Mouse (Mus musculus) forebrain, embryonic 12.5 days (tissue): ENCODE data around the gene Hoxa7. TPM values are rescaled to one million over a fixed set of nuclear protein-coding genes. Genes with fewer than 3 reads are reported as not detected.

Source experiments
- ATAC-seq: fragments of 200-750 bp; cut with Nextera tagmentation; 2 replicates; pipeline ENCODE4 v1.8.0; 2017; ENCODE audit warnings: moderate TSS enrichment; ENCODE audit not compliant: low FRiP score
- H3K27ac ChIP-seq: fragments of 300-500 bp; sonication (generic); 2 replicates; pipeline ENCODE4 v1.5.1; 2016; ENCODE audit warnings: mild to moderate bottlenecking
- H3K27me3 ChIP-seq: fragments of 300-500 bp; sonication (generic); 2 replicates; pipeline ENCODE4 v1.6.1; 2016; ENCODE audit warnings: mild to moderate bottlenecking
- H3K36me3 ChIP-seq: fragments of 300-500 bp; sonication (generic); replicated peaks from 2 replicates; pipeline ENCODE4 v1.6.1; 2016; ENCODE audit warnings: mild to moderate bottlenecking
- H3K4me1 ChIP-seq: fragments of 300-500 bp; sonication (generic); 2 replicates; pipeline ENCODE4 v1.6.1; 2016
- H3K4me2 ChIP-seq: fragments of 300-500 bp; sonication (generic); 2 replicates; pipeline ENCODE4 v1.6.1; 2016; ENCODE audit warnings: mild to moderate bottlenecking, moderate library complexity
- H3K4me3 ChIP-seq: fragments of 300-500 bp; sonication (generic); replicated peaks from 2 replicates; pipeline ENCODE4 v1.5.1; 2016; ENCODE audit warnings: mild to moderate bottlenecking
- H3K9ac ChIP-seq: fragments of 300-500 bp; sonication (generic); 2 replicates; pipeline ENCODE4 v1.6.1; 2016; ENCODE audit warnings: mild to moderate bottlenecking
- H3K9me3 ChIP-seq: fragments of 300-500 bp; sonication (generic); 2 replicates; pipeline ENCODE4 v1.6.1; 2016
- WGBS: fragments of 180-500 bp; shearing (Covaris S2); methylation state at CpG from one replicate; pipeline ENCODE4 v1.1.7; 2016; 5-methylcytosine and 5-hydroxymethylcytosine counted together
- polyA plus RNA-seq: library from polyadenylated mRNA; unstranded; fragments of >200 nt; fragmentation: Nextera tagmentation; extraction: Ambion mirVana; gene quantifications from 2 replicates; pipeline ENCODE4 v1.2.1, GENCODE M21; 2016

Hoxa7 gene
- polyA plus RNA-seq, 1 experiment from 2014 or later: not detected

GRCm38 (mm10) chr6:52176391-52176790 is 45.3 kb downstream of the Hoxa7 start:
- peaks cover 13% of the 10 kb centered on the region for H3K4me1 ChIP-seq
- H3K9ac ChIP-seq: no peak overlapping the region
- 3% methylated on average over 6 of the region's 6 CpGs for WGBS
- H3K4me2 ChIP-seq: no peak overlapping the region
- no peak for ATAC-seq
- H3K36me3 ChIP-seq: no peaks in the 10 kb centered on the region
- peaks cover 97% of the 10 kb centered on the region for H3K27me3 ChIP-seq
- H3K27ac ChIP-seq: no peak overlapping the region
- no peaks in the 10 kb centered on the region for H3K9me3 ChIP-seq
- no peak overlapping the region for H3K4me3 ChIP-seq

GRCm38 (mm10) chr6:52175864-52176263 is 45.8 kb downstream of the Hoxa7 start:
- WGBS: 1% methylated on average over 23 of the region's 35 CpGs
- H3K9ac ChIP-seq: no peak overlapping the region
- H3K4me1 ChIP-seq: peaks cover 13% of the 10 kb centered on the region
- H3K9me3 ChIP-seq: no peaks in the 10 kb centered on the region
- no peak overlapping the region for H3K27ac ChIP-seq
- peak overlapping the region; percentile 15 for H3K4me3 ChIP-seq
- no peaks in the 10 kb centered on the region for H3K36me3 ChIP-seq
- ATAC-seq: no peak
- peaks cover 97% of the 10 kb centered on the region for H3K27me3 ChIP-seq
- no peak overlapping the region for H3K4me2 ChIP-seq

DNA sequence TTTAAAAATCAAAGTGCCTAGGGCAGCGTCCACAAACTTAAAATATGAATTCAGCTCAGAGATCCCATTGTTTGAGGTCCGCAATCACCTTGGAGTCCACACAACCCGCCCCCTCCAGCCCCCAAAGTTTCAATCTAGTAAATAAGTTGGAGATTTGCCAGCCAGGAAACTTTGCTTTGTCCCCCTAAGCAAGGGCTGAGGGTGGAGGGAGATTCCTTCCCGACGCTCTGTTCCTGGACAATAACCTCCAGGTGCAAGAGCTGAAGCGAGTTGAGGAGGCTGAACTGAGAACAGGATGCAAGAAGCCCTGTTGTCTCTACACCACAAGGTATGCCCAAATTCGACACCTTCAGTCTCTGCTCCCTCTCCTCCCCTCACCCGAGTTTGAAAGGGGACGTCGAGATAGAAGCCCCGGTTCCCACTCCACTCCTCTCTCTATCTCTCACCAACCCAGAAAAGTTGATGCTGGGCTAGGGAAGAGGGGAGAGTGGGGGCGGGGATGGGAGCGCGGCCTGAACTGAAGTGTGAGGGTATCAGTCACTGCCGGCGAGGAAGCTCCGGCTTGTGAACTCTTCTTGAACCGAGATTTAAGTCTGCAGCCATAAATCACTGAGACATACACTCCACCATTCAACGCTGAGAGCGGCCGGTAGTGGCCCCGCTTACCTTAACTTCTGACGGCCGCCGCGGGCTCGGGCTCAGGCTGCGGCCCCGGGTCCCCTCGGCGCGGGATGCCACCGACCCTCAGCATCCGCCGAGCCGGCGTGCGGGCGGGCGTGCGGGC is 46.5 kb downstream of the Hoxa7 start:
- H3K4me1 ChIP-seq: peaks cover 13% of the 10 kb centered on the region
- no peak overlapping the region for H3K27ac ChIP-seq
- H3K36me3 ChIP-seq: no peaks in the 10 kb centered on the region
- ATAC-seq: no peak
- no peaks in the 10 kb centered on the region for H3K9me3 ChIP-seq
- no peak overlapping the region for H3K9ac ChIP-seq
- peak overlapping the region; percentile 15 for H3K4me3 ChIP-seq
- H3K27me3 ChIP-seq: peaks cover 97% of the 10 kb centered on the region
- WGBS: under 1% methylated on average over 40 of the region's 41 CpGs
- H3K4me2 ChIP-seq: no peak overlapping the region

DNA sequence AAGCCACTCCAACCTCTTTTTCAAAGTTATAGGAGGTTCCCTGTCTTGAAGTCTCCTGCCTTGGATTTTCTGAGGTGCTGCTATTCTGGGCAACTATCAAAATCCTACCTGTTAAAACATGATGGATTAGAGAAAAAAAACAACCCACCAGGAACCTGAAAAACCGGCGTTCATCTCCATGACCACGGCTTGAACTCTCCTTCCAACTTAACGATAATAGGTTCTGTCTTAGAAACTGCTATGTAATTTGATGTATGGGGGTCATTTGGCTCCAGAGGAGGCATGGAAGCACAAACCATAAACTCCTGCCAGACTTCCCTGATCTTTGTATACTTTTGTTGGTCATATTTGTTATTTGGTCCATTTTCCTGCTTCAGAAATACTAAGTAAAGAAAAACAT is 48.0 kb downstream of the Hoxa7 start:
- Histone ChIP-seq H3K4me3 (no peak overlapping the region), H3K9me3 (no peaks in the 10 kb centered on the region), H3K27ac (no peak overlapping the region), H3K9ac (no peak overlapping the region), H3K27me3 (peaks cover 94% of the 10 kb centered on the region), H3K36me3 (no peaks in the 10 kb centered on the region), H3K4me1 (peaks cover 13% of the 10 kb centered on the region), H3K4me2 (no peak overlapping the region)
- WGBS: 5% methylated on average over 4 of the region's 4 CpGs
- no peak for ATAC-seq

DNA sequence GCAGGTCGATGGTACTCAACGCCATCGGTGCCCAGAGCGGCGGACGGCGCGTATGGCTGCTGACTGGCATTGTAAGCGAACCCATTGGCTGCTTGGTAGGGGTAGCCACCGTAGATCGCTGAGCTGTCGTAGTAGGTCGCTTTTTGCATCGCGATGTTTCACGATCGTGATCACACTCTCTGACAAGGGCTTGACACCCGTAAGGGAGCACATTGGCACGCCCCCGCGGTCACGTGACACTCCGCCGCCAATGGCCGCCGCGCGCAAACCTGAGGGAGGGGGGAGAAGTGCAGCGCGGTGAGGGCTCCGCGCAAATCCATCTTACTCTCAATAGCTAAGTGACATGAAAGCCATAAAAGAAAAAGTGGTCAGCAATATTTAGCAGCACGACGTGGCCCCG is 49.2 kb downstream of the Hoxa7 start:
- Histone ChIP-seq H3K4me3 (peak overlapping the region; percentile 24), H3K9me3 (no peaks in the 10 kb centered on the region), H3K27me3 (peaks cover 94% of the 10 kb centered on the region), H3K9ac (no peak overlapping the region), H3K4me2 (peak overlapping the region; percentile 39), H3K36me3 (no peaks in the 10 kb centered on the region), H3K27ac (no peak overlapping the region), H3K4me1 (peaks cover 13% of the 10 kb centered on the region)
- under 1% methylated on average over 35 of the region's 35 CpGs for WGBS
- ATAC-seq: no peak

- no peaks in the 10 kb centered on the region for H3K9me3 ChIP-seq
- ATAC-seq: no peak
- H3K27ac ChIP-seq: no peak overlapping the region
These were observed 49.7 kb downstream of the Hoxa7 start for GRCm38 (mm10) chr6:52171938-52172337.

DNA sequence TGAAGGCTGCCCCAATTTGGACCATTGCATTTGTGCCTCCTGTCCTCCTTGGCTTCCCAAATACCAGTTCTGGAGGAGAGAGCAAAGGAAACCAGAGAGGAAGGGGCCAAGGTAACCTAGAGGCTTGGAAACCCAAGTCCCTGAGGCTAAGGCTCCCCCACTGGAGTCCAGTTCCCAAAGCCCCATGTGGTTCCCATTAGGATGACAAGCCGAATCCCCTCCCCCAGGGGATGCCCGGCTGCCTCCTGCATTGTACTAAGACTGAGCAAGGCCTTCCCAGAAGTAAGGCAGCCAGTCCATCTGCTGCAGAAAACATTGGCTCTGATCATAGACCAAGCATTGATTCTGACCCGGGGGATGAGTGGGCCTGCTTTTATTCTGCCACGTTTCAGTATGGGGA is 50.3 kb downstream of the Hoxa7 start:
- H3K9ac ChIP-seq: no peak overlapping the region
- no peak for ATAC-seq
- no peak overlapping the region for H3K4me2 ChIP-seq
- no peaks in the 10 kb centered on the region for H3K36me3 ChIP-seq
- peaks cover 13% of the 10 kb centered on the region for H3K4me1 ChIP-seq
- H3K27ac ChIP-seq: no peak overlapping the region
- no peaks in the 10 kb centered on the region for H3K9me3 ChIP-seq
- H3K4me3 ChIP-seq: no peak overlapping the region
- peaks cover 94% of the 10 kb centered on the region for H3K27me3 ChIP-seq
- 3% methylated on average over 4 of the region's 4 CpGs for WGBS

More at GRCm38 (mm10) chr6:52171938-52172337, 49.7 kb downstream of the Hoxa7 start:
- no peaks in the 10 kb centered on the region for H3K36me3 ChIP-seq
- peak overlapping the region; percentile 39; the same call in 1 of the 2 replicates for H3K4me2 ChIP-seq
- no peak overlapping the region for H3K9ac ChIP-seq
- peaks cover 94% of the 10 kb centered on the region for H3K27me3 ChIP-seq
- H3K4me1 ChIP-seq: peaks cover 13% of the 10 kb centered on the region
- WGBS: 6% methylated on average over 7 of the region's 7 CpGs
- H3K4me3 ChIP-seq: 0 out of 2 replicates have a peak overlapping the region, but pooled peaks have one; percentile 24

GRCm38 (mm10) chr6:52170898-52171223 is 50.8 kb downstream of the Hoxa7 start:
- no peak overlapping the region for H3K9ac ChIP-seq
- peaks cover 11% of the 10 kb centered on the region for H3K4me1 ChIP-seq
- WGBS: 4% methylated on average over 5 of the region's 5 CpGs
- H3K36me3 ChIP-seq: no peaks in the 10 kb centered on the region
- no peak for ATAC-seq
- H3K27me3 ChIP-seq: peaks cover 94% of the 10 kb centered on the region
- no peak overlapping the region for H3K27ac ChIP-seq
- no peak overlapping the region for H3K4me3 ChIP-seq
- no peak overlapping the region for H3K4me2 ChIP-seq
- no peaks in the 10 kb centered on the region for H3K9me3 ChIP-seq

DNA sequence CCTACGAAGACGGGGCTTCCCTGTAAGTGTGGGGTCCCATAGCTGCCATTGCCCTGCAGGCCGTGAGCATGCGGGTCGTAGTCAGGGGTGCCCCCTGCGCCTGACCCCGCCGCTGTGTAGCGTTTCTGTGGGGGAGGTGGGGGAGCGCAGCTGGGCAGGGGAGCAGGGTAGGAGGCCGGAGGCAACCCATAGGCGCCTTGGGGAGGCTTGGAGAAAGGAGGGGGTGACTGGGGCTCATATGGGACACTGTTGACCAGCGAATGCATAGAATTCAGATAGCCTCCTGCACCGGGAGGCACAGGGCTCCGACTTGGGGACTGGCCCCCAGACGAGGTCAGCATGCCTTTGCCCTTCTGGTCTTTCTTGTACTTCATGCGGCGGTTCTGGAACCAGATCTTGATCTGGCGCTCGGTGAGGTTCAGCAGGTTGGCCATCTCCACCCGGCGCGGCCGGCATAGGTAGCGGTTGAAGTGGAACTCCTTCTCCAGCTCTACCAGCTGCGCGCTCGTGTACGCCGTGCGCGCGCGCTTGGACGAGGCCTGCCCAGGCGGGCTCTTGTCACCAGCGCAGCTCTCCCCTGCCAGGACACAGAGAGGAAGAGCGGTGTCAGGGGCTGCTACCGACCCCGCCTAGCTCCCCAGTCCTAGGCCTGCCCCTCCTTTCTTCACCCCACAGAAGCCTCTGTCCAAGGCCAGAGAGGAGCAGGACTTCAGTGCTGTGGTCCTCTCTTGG is 51.3 kb downstream of the Hoxa7 start:
- H3K4me3 ChIP-seq: no peak overlapping the region
- WGBS: under 1% methylated on average over 40 of the region's 40 CpGs
- no peaks in the 10 kb centered on the region for H3K36me3 ChIP-seq
- H3K9ac ChIP-seq: no peak overlapping the region
- H3K27me3 ChIP-seq: peaks cover 94% of the 10 kb centered on the region
- no peak overlapping the region for H3K4me2 ChIP-seq
- ATAC-seq: no peak
- no peak overlapping the region for H3K27ac ChIP-seq
- peaks cover 6% of the 10 kb centered on the region; the same call in 1 of the 2 replicates for H3K4me1 ChIP-seq
- no peaks in the 10 kb centered on the region for H3K9me3 ChIP-seq

GRCm38 (mm10) chr6:52169499-52170165 is 52.0 kb downstream of the Hoxa7 start:
- WGBS: 3% methylated on average over 16 of the region's 16 CpGs
- no peak overlapping the region for H3K4me2 ChIP-seq
- no peak overlapping the region for H3K27ac ChIP-seq
- peaks cover 6% of the 10 kb centered on the region; the same call in 1 of the 2 replicates for H3K4me1 ChIP-seq
- no peak overlapping the region for H3K9ac ChIP-seq
- no peaks in the 10 kb centered on the region for H3K36me3 ChIP-seq
- ATAC-seq: no peak
- H3K27me3 ChIP-seq: peaks cover 94% of the 10 kb centered on the region
- no peak overlapping the region for H3K4me3 ChIP-seq
- no peaks in the 10 kb centered on the region for H3K9me3 ChIP-seq

DNA sequence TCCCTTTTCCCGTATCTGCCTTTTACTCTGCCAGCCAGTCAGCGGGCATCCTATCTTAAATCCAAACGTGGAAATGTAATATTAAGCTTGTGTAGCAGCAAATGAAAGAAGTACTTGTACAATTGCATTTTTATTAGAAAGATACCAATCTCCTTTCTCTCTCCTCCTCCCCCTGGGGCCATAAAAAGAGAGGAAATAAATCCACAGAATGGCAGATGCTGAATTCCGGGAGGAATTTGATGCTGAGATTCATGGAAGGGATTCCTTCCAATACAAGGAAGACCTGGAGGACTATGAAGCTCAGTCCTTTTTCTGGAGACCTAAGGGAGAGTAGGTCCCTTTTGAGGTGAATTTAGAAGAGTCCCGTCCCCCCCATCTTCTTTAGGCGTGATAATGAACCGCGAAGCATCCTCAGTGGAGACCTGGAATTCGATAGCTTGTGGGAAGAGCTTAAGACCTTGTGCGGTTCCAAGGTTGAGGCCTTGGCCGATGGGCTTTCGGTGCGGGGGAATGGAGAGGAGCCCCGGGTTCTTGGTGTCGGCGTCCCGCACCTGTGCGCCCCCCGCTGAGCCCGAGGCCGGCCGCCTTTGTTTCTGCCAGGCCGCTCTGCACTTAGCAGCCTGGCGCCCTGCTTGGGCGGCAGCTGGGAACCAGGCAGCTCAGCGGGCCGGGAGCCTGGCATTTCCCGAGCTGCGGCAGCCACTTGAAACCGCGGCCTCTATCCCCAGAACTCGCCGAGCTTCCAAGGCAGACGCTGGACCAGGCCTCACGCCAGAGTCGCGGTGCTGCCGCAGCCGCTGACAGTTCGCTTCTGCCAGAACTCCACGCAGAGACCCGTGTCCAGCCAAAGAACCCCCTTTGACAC is 53.2 kb downstream of the Hoxa7 start:
- H3K4me1 ChIP-seq: peaks cover 6% of the 10 kb centered on the region; the same call in 1 of the 2 replicates
- H3K27ac ChIP-seq: no peak overlapping the region
- H3K4me2 ChIP-seq: no peak overlapping the region
- H3K9me3 ChIP-seq: no peaks in the 10 kb centered on the region
- H3K9ac ChIP-seq: no peak overlapping the region
- WGBS: under 1% methylated on average over 42 of the region's 42 CpGs
- no peaks in the 10 kb centered on the region for H3K36me3 ChIP-seq
- peaks cover 97% of the 10 kb centered on the region for H3K27me3 ChIP-seq
- H3K4me3 ChIP-seq: no peak overlapping the region
- ATAC-seq: no peak
